Mouse (Mus musculus) Patski (cell line): ENCODE measurements around the gene Poc1b. TPM values are rescaled to one million over a fixed set of nuclear protein-coding genes. Genes with fewer than 3 reads are reported as not detected.

Source experiments
- ATAC-seq: fragments of 100-300 bp; one replicate; pipeline ENCODE4 v1.8.0; 2021
- CTCF ChIA-PET: fragments of 350-600 bp; sonication (Branson Sonifier 250); formaldehyde crosslinking; loops from one replicate; lab custom pipeline; 2022; ENCODE audit warnings: inconsistent platforms; lab: Charles Lee
- POLR2A ChIA-PET: fragments of 350-600 bp; sonication (Branson Sonifier 250); formaldehyde crosslinking; loops from one replicate; lab custom pipeline; 2022; ENCODE audit warnings: antibody characterized with exemption, inconsistent platforms; lab: Charles Lee
- DNase-seq: peaks from one replicate; pipeline ENCODE4 v3.0.0-alpha.2; 2011; ENCODE audit warnings: low read depth, low spot score
- H3K27me3 ChIP-seq: fragments of 371-371 bp; one replicate; pipeline ENCODE4 v1.5.1; 2021
- CTCF ChIP-seq: fragments of 100-300 bp; IDR thresholded peaks from one replicate; pipeline ENCODE4 v1.5.1; 2021
- in situ Hi-C: fragments of 300-500 bp; cut with MboI; formaldehyde crosslinking; loops from 3 replicates; pipeline ENCODE4 v1.11.1; 2018; ENCODE audit warnings: low pct_unique_long_range_greater_than_20kb, mixed read lengths
- polyA plus RNA-seq: library from polyadenylated mRNA; unstranded; gene quantifications from one replicate; pipeline ENCODE4 v1.2.3, GENCODE M21; 2021

Gene Poc1b
- polyA plus RNA-seq, 1 experiment from 2014 or later: 10.5 TPM

- ATAC-seq (no peak), DNase-seq (no peak)
- H3K27me3 ChIP-seq: no peaks in the 10 kb centered on the region
- CTCF ChIA-PET: interaction anchor here (0.9 to 1.5 kb wide), 7 partner anchors 10 to 1242 kb away, joined by 3 to 5 read pairs (median 3); no protein-coding TSS in a partner anchor
- POLR2A ChIA-PET: no interaction called here
- in situ Hi-C loops: loop anchor here (10.0 to 25.0 kb wide), 3 partner anchors 698 to 1370 kb away; no protein-coding TSS in a partner anchor
- TF ChIP-seq CTCF: no peak
Observed at GRCm38 (mm10) chr10:99085240-99085587, 21.6 kb upstream of the Poc1b start.

- in situ Hi-C loops: loop anchor here (10.0 to 25.0 kb wide), 3 partner anchors 699 to 1371 kb away; no protein-coding TSS in a partner anchor
- no peaks in the 10 kb centered on the region for H3K27me3 ChIP-seq
- no peak for TF ChIP-seq CTCF
- DNase-seq: no peak
- CTCF ChIA-PET: interaction anchor here (0.9 to 1.5 kb wide), 5 partner anchors 9 to 599 kb away, joined by 3 read pairs; no protein-coding TSS in a partner anchor
- no peak for ATAC-seq
- POLR2A ChIA-PET: no interaction called here
Observed at GRCm38 (mm10) chr10:99086029-99086428, 20.8 kb upstream of the Poc1b start.

- CTCF ChIA-PET: no interaction called here
- H3K27me3 ChIP-seq: peaks cover 4% of the 10 kb centered on the region
- in situ Hi-C loops: loop anchor here (10.0 to 25.0 kb wide), 3 partner anchors 703 to 1375 kb away; no protein-coding TSS in a partner anchor
- TF ChIP-seq CTCF: no peak
- DNase-seq: no peak
- POLR2A ChIA-PET: no interaction called here
- ATAC-seq: no peak
Observed at GRCm38 (mm10) chr10:99089906-99090305, 16.9 kb upstream of the Poc1b start.

- ATAC-seq: no peak
- in situ Hi-C loops: loop anchor here (25.0 kb wide), 1 partner anchor 706 kb away; no protein-coding TSS in a partner anchor
Observed at GRCm38 (mm10) chr10:99093364-99093763, 13.5 kb upstream of the Poc1b start.

GRCm38 (mm10) chr10:99095114-99095513 lies 11.7 kb upstream of the Poc1b start:
- ChIA-PET CTCF (interaction anchor here (0.9 kb wide), 1 partner anchor 9 kb away, joined by 3 read pairs; no protein-coding TSS in a partner anchor), POLR2A (no interaction called here)
- H3K27me3 ChIP-seq: peaks cover 4% of the 10 kb centered on the region
- TF ChIP-seq CTCF: no peak
- ATAC-seq (no peak), DNase-seq (no peak)
- in situ Hi-C loops: loop anchor here (25.0 kb wide), 1 partner anchor 708 kb away; no protein-coding TSS in a partner anchor

More at GRCm38 (mm10) chr10:99093364-99093763, 13.5 kb upstream of the Poc1b start:
- peaks cover 4% of the 10 kb centered on the region for H3K27me3 ChIP-seq
- CTCF ChIA-PET: no interaction called here
- POLR2A ChIA-PET: no interaction called here
- TF ChIP-seq CTCF: no peak
- no peak for DNase-seq

GRCm38 (mm10) chr10:99097374-99097773 lies 9.5 kb upstream of the Poc1b start:
- peak; percentile 57 for TF ChIP-seq CTCF
- no peak for ATAC-seq
- ChIA-PET CTCF (interaction anchor here (0.8 to 2.0 kb wide), 6 partner anchors 9 to 522 kb away, joined by 3 to 5 read pairs (median 4); no protein-coding TSS in a partner anchor), POLR2A (no interaction called here)
- no peak for DNase-seq
- in situ Hi-C loops: loop anchor here (25.0 kb wide), 1 partner anchor 710 kb away; no protein-coding TSS in a partner anchor
- no peaks in the 10 kb centered on the region for H3K27me3 ChIP-seq

DNA sequence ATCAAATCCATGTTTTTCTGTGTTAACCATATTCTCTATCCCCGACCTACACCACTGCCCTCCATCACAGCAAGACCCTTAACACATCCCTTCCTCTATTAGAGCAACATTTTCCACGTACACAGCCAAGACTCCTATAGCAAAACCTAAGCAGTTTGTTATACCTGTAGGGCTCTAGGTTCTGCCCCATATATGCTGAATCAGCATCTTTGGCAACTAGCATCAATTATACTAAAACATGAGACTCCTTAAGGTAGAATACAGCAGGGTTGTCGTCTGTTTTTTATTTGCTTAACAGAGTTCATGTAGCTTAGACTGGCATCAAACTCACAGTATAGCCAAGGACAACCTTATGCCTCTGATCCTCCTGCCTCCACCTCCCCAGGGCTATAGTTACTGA lies 1.3 kb upstream of the Poc1b start:
- TF ChIP-seq CTCF: no peak
- POLR2A ChIA-PET: interaction anchor here (1.2 kb wide), 1 partner anchor 9 kb away, joined by 4 read pairs; no protein-coding TSS in a partner anchor
- in situ Hi-C loops: no loop called here
- no peaks in the 10 kb centered on the region for H3K27me3 ChIP-seq
- ATAC-seq (no peak), DNase-seq (no peak)
- CTCF ChIA-PET: interaction anchor here (1.5 kb wide), 1 partner anchor 9 kb away, joined by 5 read pairs; no protein-coding TSS in a partner anchor

- CTCF ChIA-PET: interaction anchor here (1.5 kb wide), 1 partner anchor 9 kb away, joined by 5 read pairs; no protein-coding TSS in a partner anchor
- ATAC-seq: no peak
- POLR2A ChIA-PET: interaction anchor here (1.2 kb wide), 1 partner anchor 10 kb away, joined by 4 read pairs; no protein-coding TSS in a partner anchor
- DNase-seq: no peak
- TF ChIP-seq CTCF: no peak
- H3K27me3 ChIP-seq: no peaks in the 10 kb centered on the region
- in situ Hi-C loops: no loop called here
Observed at GRCm38 (mm10) chr10:99106311-99106702, 529 bp upstream of the Poc1b start.

GRCm38 (mm10) chr10:99107964-99108363 lies 1.1 kb downstream of the Poc1b start, which contains the start of gene Galnt4:
Gene Galnt4 (plus strand): TSS chr10:99108159.
- in situ Hi-C loops: no loop called here
- no peaks in the 10 kb centered on the region for H3K27me3 ChIP-seq
- no peak for DNase-seq
- TF ChIP-seq CTCF: no peak
- ATAC-seq: peak; percentile 94
- POLR2A ChIA-PET: no interaction called here
- CTCF ChIA-PET: interaction anchor here (0.6 to 1.6 kb wide), 11 partner anchors 11 to 511 kb away, joined by 3 to 5 read pairs (median 3); no protein-coding TSS in a partner anchor

DNA sequence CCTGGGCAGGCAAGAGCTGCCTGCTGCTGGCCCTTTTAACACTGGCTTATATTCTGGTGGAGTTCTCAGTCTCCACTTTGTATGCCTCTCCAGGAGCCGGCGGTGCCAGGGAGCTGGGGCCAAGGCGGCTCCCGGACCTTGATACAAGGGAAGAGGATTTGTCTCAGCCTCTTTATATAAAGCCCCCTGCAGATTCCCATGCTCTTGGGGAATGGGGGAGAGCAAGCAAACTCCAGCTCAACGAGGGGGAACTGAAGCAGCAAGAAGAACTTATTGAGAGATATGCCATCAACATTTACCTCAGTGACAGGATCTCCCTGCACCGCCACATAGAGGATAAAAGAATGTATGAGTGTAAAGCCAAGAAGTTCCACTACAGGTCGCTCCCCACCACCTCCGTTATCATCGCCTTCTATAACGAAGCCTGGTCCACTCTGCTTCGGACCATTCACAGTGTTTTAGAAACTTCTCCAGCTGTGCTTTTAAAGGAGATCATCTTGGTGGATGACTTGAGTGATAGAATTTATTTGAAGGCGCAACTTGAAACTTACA lies 1.7 kb downstream of the Poc1b start:
- ChIA-PET POLR2A (no interaction called here), CTCF (interaction anchor here (0.8 to 1.6 kb wide), 7 partner anchors 10 to 511 kb away, joined by 3 to 5 read pairs (median 4); no protein-coding TSS in a partner anchor)
- TF ChIP-seq CTCF: no peak
- in situ Hi-C loops: no loop called here
- H3K27me3 ChIP-seq: no peaks in the 10 kb centered on the region
- DNase-seq (no peak), ATAC-seq (no peak)

- TF ChIP-seq CTCF: no peak
- H3K27me3 ChIP-seq: no peaks in the 10 kb centered on the region
- in situ Hi-C loops: no loop called here
- POLR2A ChIA-PET: no interaction called here
- CTCF ChIA-PET: no interaction called here
- no peak for DNase-seq
- ATAC-seq: no peak
Observed at GRCm38 (mm10) chr10:99113533-99113932, 6.7 kb downstream of the Poc1b start.
